Mouse (Mus musculus) CH12.LX (cell line): ENCODE data around the gene Ddx27.

Experiments
- CTCF ChIP-seq, 2 experiments: IDR thresholded peaks in 1 of 2; conservative IDR thresholded peaks in 1 of 2; 2 replicates each; pipeline ENCODE4 v1.5.1; 2011 to 2012; ENCODE audit warnings: low read depth in 2 of 2, low read length in 2 of 2, improper control_type of control experiment in 1 of 2, inconsistent platforms in 1 of 2, mild to moderate bottlenecking in 1 of 2, moderate library complexity in 1 of 2
- ETS1 ChIP-seq: conservative IDR thresholded peaks from 2 replicates; pipeline ENCODE4 v1.6.1; 2012; ENCODE audit warnings: low read depth, mild to moderate bottlenecking, inconsistent platforms, low read length, improper control_type of control experiment, moderate library complexity
- HCFC1 ChIP-seq: IDR thresholded peaks from 2 replicates; pipeline ENCODE4 v1.6.1; 2012; ENCODE audit warnings: low read depth, mild to moderate bottlenecking, inconsistent platforms, low read length, improper control_type of control experiment
- MEF2A ChIP-seq: IDR thresholded peaks from 2 replicates; pipeline ENCODE4 v1.6.1; 2014; ENCODE audit warnings: low read depth, mild to moderate bottlenecking, inconsistent platforms, low read length, improper control_type of control experiment, borderline replicate concordance
- POLR2A ChIP-seq: IDR thresholded peaks from 2 replicates; pipeline ENCODE4 v1.6.1; 2011; ENCODE audit warnings: low read depth, mild to moderate bottlenecking, improper control_type of control experiment, low read length
- POLR2AphosphoS2 ChIP-seq: IDR thresholded peaks from 2 replicates; pipeline ENCODE4 v1.6.1; 2011; ENCODE audit warnings: low read depth, low read length, improper control_type of control experiment
- RAD21 ChIP-seq: IDR thresholded peaks from 2 replicates; pipeline ENCODE4 v1.6.1; 2011; ENCODE audit warnings: low read depth, mild to moderate bottlenecking, low read length, improper control_type of control experiment, moderate library complexity
- TBP ChIP-seq: conservative IDR thresholded peaks from 2 replicates; pipeline ENCODE4 v1.6.1; 2011; ENCODE audit warnings: low read depth, low read length, improper control_type of control experiment
- USF1 ChIP-seq: IDR thresholded peaks from 2 replicates; pipeline ENCODE4 v1.6.1; 2014; ENCODE audit warnings: low read depth, mild to moderate bottlenecking, inconsistent platforms, low read length, improper control_type of control experiment

DNA sequence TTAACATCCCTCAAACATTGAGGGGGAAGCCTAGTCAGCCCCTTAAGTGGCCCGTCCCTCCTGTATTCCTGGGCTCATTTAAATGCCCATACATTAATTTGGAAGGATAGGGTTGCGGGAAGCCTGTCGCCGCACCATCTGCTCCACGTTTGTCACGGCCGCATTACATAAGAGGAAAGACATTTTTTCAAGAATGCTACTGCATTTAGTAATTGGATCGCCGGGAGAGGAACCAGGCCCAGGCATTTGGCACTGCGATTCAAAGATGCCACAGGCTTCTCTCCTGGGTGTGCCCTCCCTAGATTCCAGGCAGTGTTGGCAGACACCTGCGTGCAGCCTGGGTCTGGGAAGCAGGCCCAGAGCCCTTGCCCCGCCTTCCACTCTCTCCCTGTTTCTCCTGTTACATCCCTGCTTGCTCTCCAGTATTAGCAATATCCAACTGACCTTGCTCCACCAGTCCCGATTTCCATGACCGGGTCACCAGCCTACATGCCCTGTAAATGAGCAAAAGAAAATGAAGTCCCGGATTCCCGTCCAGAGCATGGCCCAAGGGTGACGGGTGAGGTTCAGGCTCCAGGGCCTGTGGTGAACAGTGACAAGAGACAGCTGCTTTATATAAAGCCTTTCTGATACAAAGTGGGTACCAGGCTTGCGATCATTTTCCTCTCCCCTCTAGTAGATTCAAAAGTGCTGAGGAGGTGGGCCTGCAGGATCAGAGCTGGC, 64.7 kb downstream of the Ddx27 start:
- TF ChIP-seq POLR2AphosphoS2: no peak
- no peak for TF ChIP-seq POLR2A
- no peak for TF ChIP-seq RAD21
- TF ChIP-seq MEF2A: no peak
- TF ChIP-seq CTCF (conservative IDR thresholded peaks at IDR 0.05 in 1 of 2, IDR thresholded peaks at IDR 0.05 in 1 of 2; ENCODE audit: low read depth in 2 of 2, low read length in 2 of 2): no peak
- no peak for TF ChIP-seq USF1
- no peak for TF ChIP-seq ETS1
- TF ChIP-seq HCFC1: no peak
- TF ChIP-seq TBP: no peak
